Mouse (Mus musculus) erythroblast, embryonic 14.5 days (primary cell): Measurements from ENCODE around the gene Tas2r114. TPM values are rescaled to one million over a fixed set of nuclear protein-coding genes. Genes with fewer than 3 reads are reported as not detected.

Experiments used
- H3K27me3 ChIP-seq: 2 replicates; pipeline ENCODE4 v1.6.1; 2012; ENCODE audit warnings: inconsistent platforms; ENCODE audit not compliant: control insufficient read depth
- H3K36me3 ChIP-seq: 2 replicates; pipeline ENCODE4 v1.6.1; 2012; ENCODE audit warnings: mild to moderate bottlenecking, inconsistent platforms; ENCODE audit not compliant: control insufficient read depth
- H3K4me1 ChIP-seq: 2 replicates; pipeline ENCODE4 v1.6.1; 2012; ENCODE audit warnings: inconsistent platforms; ENCODE audit not compliant: control insufficient read depth
- H3K4me3 ChIP-seq: replicated peaks from 2 replicates; pipeline ENCODE3; 2012; ENCODE audit warnings: moderate library complexity, mild to moderate bottlenecking, inconsistent platforms
- H3K9me3 ChIP-seq: 2 replicates; pipeline ENCODE4 v1.6.1; 2012; ENCODE audit warnings: low read length, inconsistent platforms, mixed read lengths; ENCODE audit not compliant: control insufficient read depth
- GATA1 ChIP-seq: IDR thresholded peaks from 2 replicates; pipeline ENCODE4 v1.6.1; 2012; ENCODE audit warnings: low read length, inconsistent platforms, mixed read lengths
- TAL1 ChIP-seq: IDR thresholded peaks from 3 replicates; pipeline ENCODE4 v1.6.1; 2012; ENCODE audit warnings: low read length, inconsistent platforms, mixed read lengths
- polyA plus RNA-seq: library from polyadenylated mRNA; stranded (reverse); fragments of >175 nt; gene quantifications from 2 replicates; pipeline ENCODE4 v1.2.3, GENCODE M21; 2012

Gene Tas2r114
- polyA plus RNA-seq = not detected in 2 replicates

GRCm38 (mm10) chr6:131689963-131690362, at the start of gene Tas2r114:
TSS of gene Tas2r114 (minus strand) at chr6:131690063.
- peaks cover 8% of the 10 kb centered on the region; the same call in 1 of the 2 replicates for H3K9me3 ChIP-seq
- no peaks in the 10 kb centered on the region for H3K4me1 ChIP-seq
- H3K4me3 ChIP-seq = no peak within 1 kb of the TSS
- TF ChIP-seq TAL1 (no peak), GATA1 (no peak)
- H3K36me3 ChIP-seq = no peaks in the 10 kb centered on the region
- no peaks in the 10 kb centered on the region for H3K27me3 ChIP-seq

GRCm38 (mm10) chr6:131712803-131713202, 22.9 kb upstream of the Tas2r114 start:
- H3K36me3 ChIP-seq = no peaks in the 10 kb centered on the region
- H3K4me1 ChIP-seq = no peaks in the 10 kb centered on the region
- no peak overlapping the region for H3K4me3 ChIP-seq
- H3K27me3 ChIP-seq = no peaks in the 10 kb centered on the region
- TF ChIP-seq GATA1 (no peak), TAL1 (no peak)
- H3K9me3 ChIP-seq = peaks cover 10% of the 10 kb centered on the region

GRCm38 (mm10) chr6:131687395-131687794, 2.5 kb downstream of the Tas2r114 start, which contains the start of gene Tas2r105:
TSS of gene Tas2r105 (minus strand) at chr6:131687495.
- H3K4me1 ChIP-seq = no peaks in the 10 kb centered on the region
- H3K27me3 ChIP-seq = no peaks in the 10 kb centered on the region
- no peak for TF ChIP-seq GATA1
- TF ChIP-seq TAL1 = no peak
- no peak within 1 kb of the TSS for H3K4me3 ChIP-seq
- H3K36me3 ChIP-seq = no peaks in the 10 kb centered on the region
- H3K9me3 ChIP-seq = peaks cover 8% of the 10 kb centered on the region; the same call in 1 of the 2 replicates

GRCm38 (mm10) chr6:131685644-131686043, 4.2 kb downstream of the Tas2r114 start, which contains the start of gene Tas2r104:
TSS of gene Tas2r104 (minus strand) at chr6:131685744.
- Histone ChIP-seq H3K36me3 (no peaks in the 10 kb centered on the region), H3K27me3 (no peaks in the 10 kb centered on the region), H3K4me3 (no peak within 1 kb of the TSS), H3K9me3 (0 out of 2 replicates have a peak, but pooled peaks cover 2% of the 10 kb centered on the region), H3K4me1 (no peaks in the 10 kb centered on the region)
- TF ChIP-seq GATA1 (no peak), TAL1 (no peak)

- no peaks in the 10 kb centered on the region for H3K36me3 ChIP-seq
- peaks cover 3% of the 10 kb centered on the region; the same call in 1 of the 2 replicates for H3K9me3 ChIP-seq
- H3K4me3 ChIP-seq = no peak within 1 kb of the TSS
- H3K27me3 ChIP-seq = no peaks in the 10 kb centered on the region
- TF ChIP-seq GATA1 (no peak), TAL1 (no peak)
- no peaks in the 10 kb centered on the region for H3K4me1 ChIP-seq
Observed at GRCm38 (mm10) chr6:131678786-131679185, 11.1 kb downstream of the Tas2r114 start, which contains the start of gene Tas2r106. TSS of gene Tas2r106 (minus strand) at chr6:131678886.

- Histone ChIP-seq H3K4me3 (no peak within 1 kb of the TSS), H3K4me1 (no peaks in the 10 kb centered on the region), H3K27me3 (no peaks in the 10 kb centered on the region), H3K9me3 (peaks cover 7% of the 10 kb centered on the region; the same call in 1 of the 2 replicates), H3K36me3 (no peaks in the 10 kb centered on the region)
- TF ChIP-seq TAL1 = no peak
- no peak for TF ChIP-seq GATA1
Observed at GRCm38 (mm10) chr6:131660049-131660448, 29.8 kb downstream of the Tas2r114 start, which contains the start of gene Tas2r107. TSS of gene Tas2r107 (minus strand) at chr6:131660149.

Other genes starting within 250 kb of the Tas2r114 start
- gene 5430401F13Rik, start 203.7 kb downstream of the Tas2r114 start, polyA plus RNA-seq = not detected in 2 replicates
- gene Gm6619, start 203.7 kb downstream of the Tas2r114 start, polyA plus RNA-seq = not detected in 2 replicates
- gene Tas2r130, start 59.2 kb downstream of the Tas2r114 start, polyA plus RNA-seq = not detected in 2 replicates
- not detected in 2 replicates for gene Tas2r107, start 29.9 kb downstream of the Tas2r114 start, polyA plus RNA-seq
- gene Tas2r106, start 11.2 kb downstream of the Tas2r114 start, polyA plus RNA-seq = not detected in 2 replicates
- gene Tas2r104, start 4.3 kb downstream of the Tas2r114 start, polyA plus RNA-seq = not detected in 2 replicates
- gene Tas2r105, start 2.6 kb downstream of the Tas2r114 start, polyA plus RNA-seq = not detected in 2 replicates